Mouse (Mus musculus): ENCODE data around the gene Vmn1r235. TPM values are rescaled to one million over a fixed set of nuclear protein-coding genes. Genes with fewer than 3 reads are reported as not detected.
A peak's percentile ranks its signal among the peaks of the same experiment; 100 is the strongest.
"Not testable (repeated sequence)": the region's sequence is repeated elsewhere in the genome, so short reads cannot be mapped to it uniquely, and the experiment has no call there.

Vmn1r235 gene
- total RNA-seq (2012; rRNA removed) = not detected in 2 replicates

- no peaks in the 10 kb centered on the region for H3K4me1 ChIP-seq (ENCODE audit: control insufficient read depth in 2 of 2, insufficient read depth in 2 of 2, low read length in 2 of 2, poor library complexity in 1 of 2)
- no peaks in the 10 kb centered on the region for H3K9me3 ChIP-seq (ENCODE audit: control insufficient read depth, insufficient read depth, low read depth, low read length)
- TF ChIP-seq ZNF384 (IDR thresholded peaks at IDR 0.05; ENCODE audit: low read depth, low read length) = no peak
- TF ChIP-seq CHD2 (IDR thresholded peaks at IDR 0.05; ENCODE audit: low read depth, low read length) = no peak
- no peak for TF ChIP-seq MAFK (IDR thresholded peaks at IDR 0.05; ENCODE audit: insufficient read depth, low read depth, low read length)
- TF ChIP-seq ZC3H11A (IDR thresholded peaks at IDR 0.05; ENCODE audit: borderline replicate concordance, low read depth, low read length) = no peak
- no peak for TF ChIP-seq HCFC1 (IDR thresholded peaks at IDR 0.05; ENCODE audit: borderline replicate concordance, insufficient read depth, low read length)
- H3K4me3 ChIP-seq (ENCODE audit: insufficient read depth in 1 of 2, low read depth in 1 of 2, low read length in 2 of 2, poor library complexity in 1 of 2, severe bottlenecking in 1 of 2) = no peak within 1 kb of the TSS
- no peaks in the 10 kb centered on the region for H3K36me3 ChIP-seq (ENCODE audit: control insufficient read depth, insufficient read depth, low read length, poor library complexity, severe bottlenecking)
- H3K27ac ChIP-seq (ENCODE audit: insufficient read depth, low read depth, low read length, poor library complexity, severe bottlenecking) = no peak within 1 kb of the TSS
- in situ Hi-C loops (cut with MboI; ENCODE audit: low sequenced_read_pairs in 2 of 2, unreplicated experiment in 2 of 2) = no loop called here
- DNase-seq (ENCODE audit: low read depth, low spot score) = no peak
- no peak within 1 kb of the TSS for H3K9ac ChIP-seq (ENCODE audit: insufficient read depth, low read depth, low read length, poor library complexity, severe bottlenecking)
These were observed at the start of gene Vmn1r235 for GRCm38 (mm10) chr17:21256111-21256510. Gene Vmn1r235 (plus strand): TSS chr17:21256411.

- H3K4me1 ChIP-seq (ENCODE audit: control insufficient read depth in 2 of 2, insufficient read depth in 2 of 2, low read length in 2 of 2, poor library complexity in 1 of 2) = not testable (repeated sequence)
These were observed 45.1 kb upstream of the Vmn1r235 start for GRCm38 (mm10) chr17:21211081-21211480.

GRCm38 (mm10) chr17:21225787-21226186, 30.4 kb upstream of the Vmn1r235 start, which contains the start of gene Vmn1r234:
Gene Vmn1r234 (plus strand): TSS chr17:21226087.
- Histone ChIP-seq H3K4me3 (ENCODE audit: insufficient read depth in 1 of 2, low read depth in 1 of 2, low read length in 2 of 2, poor library complexity in 1 of 2, severe bottlenecking in 1 of 2) (no peak within 1 kb of the TSS), H3K9ac (ENCODE audit: insufficient read depth, low read depth, low read length, poor library complexity, severe bottlenecking) (no peak within 1 kb of the TSS), H3K9me3 (ENCODE audit: control insufficient read depth, insufficient read depth, low read depth, low read length) (0 out of 2 replicates have a peak, but pooled peaks cover under 1% of the 10 kb centered on the region), H3K27ac (ENCODE audit: insufficient read depth, low read depth, low read length, poor library complexity, severe bottlenecking) (no peak within 1 kb of the TSS), H3K36me3 (ENCODE audit: control insufficient read depth, insufficient read depth, low read length, poor library complexity, severe bottlenecking) (no peaks in the 10 kb centered on the region), H3K4me1 (ENCODE audit: control insufficient read depth in 2 of 2, insufficient read depth in 2 of 2, low read length in 2 of 2, poor library complexity in 1 of 2) (no peaks in the 10 kb centered on the region)
- in situ Hi-C loops (cut with MboI; ENCODE audit: low sequenced_read_pairs in 2 of 2, unreplicated experiment in 2 of 2) = no loop called here
- no peak for TF ChIP-seq CHD2 (IDR thresholded peaks at IDR 0.05; ENCODE audit: low read depth, low read length)
- no peak for TF ChIP-seq ZNF384 (IDR thresholded peaks at IDR 0.05; ENCODE audit: low read depth, low read length)
- TF ChIP-seq MAFK (IDR thresholded peaks at IDR 0.05; ENCODE audit: insufficient read depth, low read depth, low read length) = no peak
- no peak for TF ChIP-seq HCFC1 (IDR thresholded peaks at IDR 0.05; ENCODE audit: borderline replicate concordance, insufficient read depth, low read length)
- TF ChIP-seq ZC3H11A (IDR thresholded peaks at IDR 0.05; ENCODE audit: borderline replicate concordance, low read depth, low read length) = no peak
- DNase-seq (ENCODE audit: low read depth, low spot score) = no peak

More at GRCm38 (mm10) chr17:21211081-21211480, 45.1 kb upstream of the Vmn1r235 start:
- H3K9ac ChIP-seq (ENCODE audit: insufficient read depth, low read depth, low read length, poor library complexity, severe bottlenecking); H3K9me3 ChIP-seq (ENCODE audit: control insufficient read depth, insufficient read depth, low read depth, low read length); H3K36me3 ChIP-seq (ENCODE audit: control insufficient read depth, insufficient read depth, low read length, poor library complexity, severe bottlenecking); H3K27ac ChIP-seq (ENCODE audit: insufficient read depth, low read depth, low read length, poor library complexity, severe bottlenecking); DNase-seq (ENCODE audit: low read depth, low spot score); H3K4me3 ChIP-seq (ENCODE audit: insufficient read depth in 1 of 2, low read depth in 1 of 2, low read length in 2 of 2, poor library complexity in 1 of 2, severe bottlenecking in 1 of 2); in situ Hi-C loops (cut with MboI; ENCODE audit: low sequenced_read_pairs in 2 of 2, unreplicated experiment in 2 of 2): not testable (repeated sequence)

GRCm38 (mm10) chr17:21231654-21232053, 24.6 kb upstream of the Vmn1r235 start:
- Histone ChIP-seq H3K9ac (ENCODE audit: insufficient read depth, low read depth, low read length, poor library complexity, severe bottlenecking) (no peak overlapping the region), H3K4me3 (ENCODE audit: insufficient read depth in 1 of 2, low read depth in 1 of 2, low read length in 2 of 2, poor library complexity in 1 of 2, severe bottlenecking in 1 of 2) (no peak overlapping the region), H3K9me3 (ENCODE audit: control insufficient read depth, insufficient read depth, low read depth, low read length) (no peaks in the 10 kb centered on the region), H3K36me3 (ENCODE audit: control insufficient read depth, insufficient read depth, low read length, poor library complexity, severe bottlenecking) (no peaks in the 10 kb centered on the region), H3K4me1 (ENCODE audit: control insufficient read depth in 2 of 2, insufficient read depth in 2 of 2, low read length in 2 of 2, poor library complexity in 1 of 2) (no peaks in the 10 kb centered on the region), H3K27ac (ENCODE audit: insufficient read depth, low read depth, low read length, poor library complexity, severe bottlenecking) (no peak overlapping the region)
- peak; percentile 44 for DNase-seq (ENCODE audit: low read depth, low spot score)
- in situ Hi-C loops (cut with MboI; ENCODE audit: low sequenced_read_pairs in 2 of 2, unreplicated experiment in 2 of 2) = no loop called here
- TF ChIP-seq CHD2 (IDR thresholded peaks at IDR 0.05; ENCODE audit: low read depth, low read length) (no peak), ZNF384 (IDR thresholded peaks at IDR 0.05; ENCODE audit: low read depth, low read length) (no peak), ZC3H11A (IDR thresholded peaks at IDR 0.05; ENCODE audit: borderline replicate concordance, low read depth, low read length) (peak; percentile 61; the same call in 1 of the 2 replicates), MAFK (IDR thresholded peaks at IDR 0.05; ENCODE audit: insufficient read depth, low read depth, low read length) (no peak), HCFC1 (IDR thresholded peaks at IDR 0.05; ENCODE audit: borderline replicate concordance, insufficient read depth, low read length) (no peak)

- H3K4me1 ChIP-seq (ENCODE audit: control insufficient read depth in 2 of 2, insufficient read depth in 2 of 2, low read length in 2 of 2, poor library complexity in 1 of 2) = no peaks in the 10 kb centered on the region
- H3K27ac ChIP-seq (ENCODE audit: insufficient read depth, low read depth, low read length, poor library complexity, severe bottlenecking) = no peak overlapping the region
- peak; percentile 88 for DNase-seq (ENCODE audit: low read depth, low spot score)
- H3K36me3 ChIP-seq (ENCODE audit: control insufficient read depth, insufficient read depth, low read length, poor library complexity, severe bottlenecking) = no peaks in the 10 kb centered on the region
- H3K9me3 ChIP-seq (ENCODE audit: control insufficient read depth, insufficient read depth, low read depth, low read length) = no peaks in the 10 kb centered on the region
- in situ Hi-C loops (cut with MboI; ENCODE audit: low sequenced_read_pairs in 2 of 2, unreplicated experiment in 2 of 2) = loop anchor here in 1 of 2 experiments (5.0 kb wide), 1 partner anchor 150 kb away; the partner anchor contains the start of gene Zfp54
- TF ChIP-seq ZC3H11A (IDR thresholded peaks at IDR 0.05; ENCODE audit: borderline replicate concordance, low read depth, low read length) (peak; percentile 84; the same call in 1 of the 2 replicates), MAFK (IDR thresholded peaks at IDR 0.05; ENCODE audit: insufficient read depth, low read depth, low read length) (no peak)
- no peak overlapping the region for H3K9ac ChIP-seq (ENCODE audit: insufficient read depth, low read depth, low read length, poor library complexity, severe bottlenecking)
- H3K4me3 ChIP-seq (ENCODE audit: insufficient read depth in 1 of 2, low read depth in 1 of 2, low read length in 2 of 2, poor library complexity in 1 of 2, severe bottlenecking in 1 of 2) = no peak overlapping the region
These were observed 15.9 kb downstream of the Vmn1r235 start for GRCm38 (mm10) chr17:21272103-21272502.

All from ES-E14 (cell line).